Mouse (Mus musculus) brain, embryonic 14.5 days (tissue): Measurements from ENCODE around the gene Tas2r135. TPM values are rescaled to one million over a fixed set of nuclear protein-coding genes. Genes with fewer than 3 reads are reported as not detected.

Experiments
- DNase-seq: peaks from one replicate; pipeline ENCODE4 v3.0.0-alpha.2; 2011; ENCODE audit warnings: low read depth
- CTCF ChIP-seq: fragments of 200-500 bp; IDR thresholded peaks from 2 replicates; pipeline ENCODE4 v1.5.1; 2012; ENCODE audit warnings: inconsistent platforms, mild to moderate bottlenecking, moderate library complexity, borderline replicate concordance; ENCODE audit not compliant: insufficient read depth, insufficient read length; ENCODE audit errors: extremely low read depth
- POLR2A ChIP-seq: fragments of 200-500 bp; IDR thresholded peaks from 2 replicates; pipeline ENCODE4 v1.6.1; 2012; ENCODE audit warnings: mild to moderate bottlenecking, inconsistent platforms, borderline replicate concordance; ENCODE audit not compliant: poor library complexity, insufficient read depth, insufficient read length, severe bottlenecking; ENCODE audit errors: extremely low read depth
- polyA plus RNA-seq: library from polyadenylated mRNA; depleted of rRNA; stranded (reverse); fragments of >200 nt; gene quantifications from 2 replicates; pipeline ENCODE4 v1.2.3, GENCODE M21; 2012

Gene Tas2r135
- polyA plus RNA-seq, 1 experiment: 0.07 TPM

GRCm38 (mm10) chr6:42375131-42375530 lies 30.1 kb upstream of the Tas2r135 start:
- no peak for DNase-seq
- no peak for TF ChIP-seq CTCF
- TF ChIP-seq POLR2A: no peak

GRCm38 (mm10) chr6:42376016-42376415 lies 29.2 kb upstream of the Tas2r135 start:
- TF ChIP-seq POLR2A: no peak
- no peak for TF ChIP-seq CTCF
- DNase-seq: no peak

- no peak for TF ChIP-seq POLR2A
- DNase-seq: no peak
These were observed 28.7 kb upstream of the Tas2r135 start for GRCm38 (mm10) chr6:42376504-42377019.

GRCm38 (mm10) chr6:42377280-42377679 lies 28.0 kb upstream of the Tas2r135 start:
- TF ChIP-seq POLR2A: no peak
- no peak for TF ChIP-seq CTCF
- no peak for DNase-seq

- TF ChIP-seq POLR2A (no peak), CTCF (no peak)
- DNase-seq: no peak
These were observed 25.7 kb upstream of the Tas2r135 start for GRCm38 (mm10) chr6:42379551-42379950.

GRCm38 (mm10) chr6:42380416-42381144 lies 24.7 kb upstream of the Tas2r135 start:
- TF ChIP-seq POLR2A (no peak), CTCF (peak; percentile 73; the same call in 1 of the 2 replicates)
- DNase-seq: peak; percentile 61

- no peak for DNase-seq
These were observed 24.0 kb upstream of the Tas2r135 start for GRCm38 (mm10) chr6:42381221-42381620.

GRCm38 (mm10) chr6:42381916-42382381 lies 23.3 kb upstream of the Tas2r135 start:
- TF ChIP-seq POLR2A (no peak), CTCF (no peak)
- DNase-seq: no peak

More at GRCm38 (mm10) chr6:42381221-42381620, 24.0 kb upstream of the Tas2r135 start:
- TF ChIP-seq POLR2A: no peak
- no peak for TF ChIP-seq CTCF

GRCm38 (mm10) chr6:42383360-42383759 lies 21.9 kb upstream of the Tas2r135 start:
- TF ChIP-seq CTCF (no peak), POLR2A (no peak)

GRCm38 (mm10) chr6:42385635-42386034 lies 19.6 kb upstream of the Tas2r135 start:
- TF ChIP-seq POLR2A: no peak
- no peak for TF ChIP-seq CTCF
- no peak for DNase-seq

More at GRCm38 (mm10) chr6:42383360-42383759, 21.9 kb upstream of the Tas2r135 start:
- DNase-seq: no peak

GRCm38 (mm10) chr6:42391796-42392330 lies 13.4 kb upstream of the Tas2r135 start:
- DNase-seq: no peak
- no peak for TF ChIP-seq CTCF
